Mouse (Mus musculus): ENCODE data around the gene Tmem202. TPM values are rescaled to one million over a fixed set of nuclear protein-coding genes. Genes with fewer than 3 reads are reported as not detected.
A peak's percentile ranks its signal among the peaks of the same experiment; 100 is the strongest.

The Tmem202 gene
- total RNA-seq, 2 experiments from 2014 or later: 1.6 to 1.7 TPM

DNA sequence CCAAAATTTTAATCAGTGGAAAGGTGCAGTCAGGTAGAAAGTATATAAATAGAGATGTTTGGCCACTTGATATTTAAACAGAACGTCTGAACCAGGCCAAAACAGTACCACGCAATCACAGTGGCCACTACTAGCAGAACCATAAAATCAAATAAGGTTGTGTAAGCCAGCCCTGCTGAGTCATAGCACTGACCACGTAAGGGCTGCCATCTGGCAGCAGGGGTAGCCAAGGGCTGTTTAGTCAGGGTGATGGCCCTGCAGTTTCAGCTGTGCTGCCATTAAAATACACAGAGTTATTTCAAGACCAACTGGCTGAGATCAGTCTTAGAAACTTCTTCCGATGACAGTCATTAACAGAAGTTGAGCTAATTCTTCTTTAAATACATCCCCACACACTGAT lies 5.8 kb downstream of the Tmem202 start:
- no peak for DNase-seq (ENCODE audit: low spot score in 2 of 2)

DNA sequence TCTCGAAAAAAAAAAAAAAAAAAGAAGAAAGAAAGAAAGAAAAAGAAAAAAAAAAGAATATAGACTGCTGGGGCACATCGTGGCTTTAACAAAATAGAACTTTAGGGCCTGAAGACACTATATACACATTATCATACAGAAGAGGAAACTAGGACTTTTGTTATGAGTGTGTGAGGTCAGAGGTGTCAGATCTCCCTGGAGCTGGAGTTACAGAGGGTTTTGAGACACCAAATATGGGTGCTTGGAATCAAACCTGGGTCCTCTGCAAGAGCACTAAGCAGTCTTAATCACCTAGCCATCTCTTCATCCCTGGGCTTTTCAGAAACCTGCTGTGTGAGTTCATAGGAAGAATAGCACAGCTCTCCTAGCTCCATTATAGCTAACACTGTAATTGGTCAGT lies 6.2 kb downstream of the Tmem202 start:
- no peak for DNase-seq (ENCODE audit: low spot score in 2 of 2)

DNA sequence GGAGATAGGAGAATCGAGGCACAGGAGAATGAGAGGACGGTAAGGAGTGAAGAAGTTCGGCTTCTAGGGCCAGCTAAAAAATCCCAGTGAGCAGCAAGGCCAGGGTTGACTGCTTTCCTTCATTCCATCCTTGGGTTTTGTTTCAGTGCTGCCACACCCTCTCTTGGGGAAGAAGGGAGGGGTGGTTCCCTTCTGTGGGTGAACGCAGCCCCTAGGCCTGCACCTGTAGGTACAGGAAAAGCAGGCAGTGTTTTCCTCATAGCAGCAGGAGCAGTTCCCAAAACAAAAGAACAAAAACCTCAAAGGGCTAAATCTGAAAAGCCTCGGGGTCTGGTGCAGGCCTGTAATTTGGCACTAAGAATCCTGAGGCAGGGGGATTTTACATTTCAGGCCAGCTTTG lies 8.0 kb downstream of the Tmem202 start:
- no peak for DNase-seq (ENCODE audit: low spot score in 2 of 2)

DNA sequence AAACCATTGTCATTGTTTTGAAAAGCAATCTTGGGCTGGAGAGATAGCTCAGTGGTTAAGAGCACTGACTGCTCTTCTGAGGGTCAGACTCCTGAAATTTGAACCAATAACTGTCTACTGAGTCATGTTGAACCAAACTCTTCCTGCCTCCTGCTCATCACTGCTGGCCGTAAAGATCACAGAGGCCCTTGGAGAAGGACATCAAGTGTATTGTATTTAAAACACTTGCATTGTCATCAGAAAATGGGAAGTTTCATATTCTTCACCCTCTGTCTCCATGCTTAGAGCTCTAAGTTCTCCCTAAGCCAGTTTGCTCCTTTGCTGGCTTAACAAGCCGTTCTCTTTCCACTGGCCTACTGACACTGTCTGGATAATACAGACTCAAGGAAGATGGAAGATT lies 11.4 kb downstream of the Tmem202 start:
- DNase-seq (ENCODE audit: low spot score in 2 of 2): no peak

DNA sequence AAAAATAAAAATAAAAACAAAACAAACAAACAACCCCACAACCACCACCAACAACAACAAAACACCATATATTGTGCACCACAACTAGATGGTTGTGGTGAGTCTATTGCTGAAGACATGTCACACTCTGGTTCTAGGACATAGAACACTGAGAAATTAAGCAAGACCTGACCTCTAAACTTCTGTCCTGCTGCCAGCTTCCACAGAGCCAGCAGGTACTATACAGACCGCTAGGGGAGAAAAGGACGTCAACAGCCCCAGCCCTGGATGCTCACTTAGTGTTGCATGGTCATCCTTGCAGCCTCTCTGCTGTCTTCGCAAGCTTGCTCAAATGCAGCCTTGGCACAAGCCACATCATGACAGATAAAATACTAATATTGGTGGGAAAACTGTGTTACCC lies 12.1 kb downstream of the Tmem202 start:
- DNase-seq (ENCODE audit: low spot score in 2 of 2): no peak

DNA sequence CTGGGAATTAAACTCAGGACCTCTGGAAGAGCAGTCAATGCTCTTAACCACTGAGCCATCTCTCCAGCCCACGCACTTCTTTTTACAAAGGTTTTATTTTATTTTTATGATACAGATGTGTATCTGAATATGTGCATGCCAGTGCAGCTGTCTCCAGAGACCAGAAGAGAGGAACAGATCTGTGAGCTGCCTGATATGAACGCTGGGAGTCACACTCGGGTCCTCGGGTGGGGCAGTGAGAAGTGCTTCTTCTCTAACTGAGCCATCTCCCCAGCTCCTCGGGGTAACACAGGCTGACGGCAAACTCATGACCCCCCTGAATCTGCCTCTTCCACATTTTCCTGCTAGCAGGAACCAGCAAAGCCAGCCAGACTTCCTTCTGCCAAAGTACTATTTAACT lies 12.9 kb downstream of the Tmem202 start:
- DNase-seq (ENCODE audit: low spot score in 2 of 2): no peak

DNA sequence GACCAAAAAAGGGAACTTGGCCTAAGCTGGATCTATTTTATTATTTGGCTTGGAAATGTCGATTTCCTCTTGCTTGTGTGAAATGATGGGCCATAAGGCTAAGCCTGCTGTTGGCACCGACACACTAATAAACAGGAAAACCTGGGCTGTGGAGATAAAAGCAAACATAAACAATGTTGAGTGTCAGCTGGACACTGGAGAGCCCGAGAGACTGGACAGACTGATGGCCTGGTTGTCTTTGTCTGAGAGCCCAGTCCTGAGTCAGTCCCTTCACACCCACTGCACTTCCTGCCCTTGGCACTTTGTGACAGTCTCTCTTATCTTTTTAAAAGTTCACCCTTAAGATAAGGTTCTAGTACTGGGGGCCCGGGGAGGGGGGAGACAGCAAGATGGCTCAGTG lies 16.7 kb downstream of the Tmem202 start:
- no peak for DNase-seq (ENCODE audit: low spot score in 2 of 2)

DNA sequence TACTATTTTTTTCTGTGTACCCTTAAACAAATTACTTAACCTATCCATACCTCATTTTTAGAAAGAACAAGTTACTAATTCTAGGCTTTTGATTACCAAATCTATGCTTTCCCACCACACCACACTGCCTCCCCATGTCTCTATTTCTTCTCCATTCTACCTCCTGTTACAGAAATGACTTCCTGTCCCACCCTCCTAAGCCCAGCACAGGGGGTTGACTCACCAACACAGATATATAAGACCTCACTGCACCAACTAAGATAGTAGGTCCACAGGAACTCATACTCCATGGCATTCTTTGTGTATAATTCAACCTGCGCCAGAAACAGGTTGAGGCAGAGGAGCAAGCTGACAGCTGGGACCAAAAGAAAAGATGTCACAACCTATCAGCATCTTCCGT lies 20.3 kb downstream of the Tmem202 start:
- DNase-seq (ENCODE audit: low spot score in 2 of 2): no peak

DNA sequence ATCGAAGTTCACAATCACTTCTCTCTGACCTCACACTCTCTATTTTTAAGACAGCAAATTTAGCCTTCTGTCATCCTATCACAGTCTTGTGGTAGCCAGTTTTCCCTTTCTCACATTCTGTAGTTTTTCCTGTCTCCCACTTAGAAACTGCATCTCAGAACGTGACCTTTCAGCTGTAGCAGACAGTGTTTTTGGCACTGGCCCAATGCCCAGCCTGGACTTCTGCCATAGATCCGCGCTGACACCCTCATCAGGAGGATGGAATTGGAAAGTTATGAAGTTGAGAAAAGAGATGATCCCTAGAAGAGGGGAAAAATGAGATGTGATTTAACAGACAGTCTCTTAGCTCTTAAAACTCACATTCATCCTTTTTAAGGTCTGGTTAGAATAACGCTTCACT lies 20.7 kb downstream of the Tmem202 start:
- peak in 1 of 2 experiments; percentile 21 for DNase-seq (ENCODE audit: low spot score in 2 of 2)

DNA sequence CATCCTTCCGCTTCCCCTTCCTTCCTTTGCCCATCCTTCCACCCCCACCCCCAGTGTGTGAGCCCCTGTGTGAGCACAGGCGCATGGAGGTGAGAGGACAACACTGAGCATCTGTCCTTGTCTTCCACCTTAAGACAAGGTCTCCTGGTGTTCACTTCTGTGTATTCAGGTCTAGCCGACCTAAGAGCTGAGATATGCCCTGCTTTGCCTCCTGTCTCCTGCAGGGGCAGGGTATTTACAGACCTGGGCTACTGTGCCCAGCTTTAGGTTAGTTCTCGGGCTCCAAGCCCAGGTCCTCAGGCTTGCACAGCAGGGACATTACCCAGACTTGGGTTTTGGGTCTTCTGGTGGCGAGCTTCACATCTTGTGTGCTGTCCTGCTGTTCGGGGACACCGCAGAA lies 22.5 kb downstream of the Tmem202 start:
- DNase-seq (ENCODE audit: low spot score in 2 of 2): no peak

DNA sequence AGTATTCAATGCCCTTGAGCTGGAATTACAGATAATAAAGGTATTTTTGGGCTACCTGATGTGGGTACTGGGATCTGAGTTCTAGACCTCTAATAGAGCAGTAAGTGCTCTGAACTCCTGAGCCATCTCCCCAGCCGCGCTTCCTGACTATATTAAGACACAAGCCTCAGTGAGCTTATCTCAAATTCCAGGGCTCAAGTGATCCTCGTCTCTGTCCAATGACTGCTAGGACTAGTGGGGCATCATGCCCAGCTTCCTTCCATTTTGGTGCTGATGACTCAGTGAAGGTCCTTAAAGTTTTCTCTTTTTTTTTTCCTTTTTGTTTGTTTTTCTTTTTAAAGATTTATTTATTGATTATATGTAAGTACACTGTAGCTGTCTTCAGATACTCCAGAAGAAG lies 24.6 kb downstream of the Tmem202 start:
- DNase-seq (ENCODE audit: low spot score in 2 of 2): no peak

DNA sequence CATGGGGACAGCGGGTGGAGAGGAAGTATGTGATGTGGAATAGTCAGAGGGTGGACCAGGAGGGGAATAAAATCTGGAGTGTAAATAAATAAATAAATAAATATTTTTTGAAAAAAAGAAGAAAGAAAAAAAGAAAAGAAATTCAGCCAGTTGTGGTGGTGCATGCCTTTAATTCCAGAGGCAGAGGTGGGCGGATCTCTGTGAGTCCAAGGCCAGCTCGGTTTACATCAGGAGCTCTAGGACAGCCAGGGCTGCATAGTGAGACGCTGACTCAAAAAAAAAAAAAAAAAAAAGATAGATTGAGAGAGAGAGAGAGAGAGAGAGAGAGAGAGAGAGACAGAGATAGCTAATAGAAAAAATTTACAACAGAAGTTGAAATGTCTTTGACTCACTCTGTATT lies 27.3 kb downstream of the Tmem202 start:
- DNase-seq (ENCODE audit: low spot score in 2 of 2): no peak

DNA sequence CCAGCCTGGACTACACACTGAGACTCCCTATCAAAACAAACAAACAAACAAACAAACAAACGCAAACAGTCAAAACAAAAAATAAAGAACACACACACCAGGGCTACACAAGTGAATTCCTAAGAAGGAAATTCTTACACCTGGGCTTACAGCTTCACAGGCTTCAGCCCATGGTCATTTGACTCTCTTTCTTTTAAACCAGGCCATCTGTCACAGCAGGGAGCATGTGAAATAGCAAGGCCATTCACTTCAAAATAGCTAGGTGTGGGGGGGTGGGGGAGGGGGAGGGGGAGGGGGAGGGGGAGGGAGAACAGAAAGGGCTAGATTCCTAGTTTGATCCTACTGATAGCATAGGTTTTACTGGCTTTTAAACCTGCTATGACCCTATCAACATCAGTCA lies 31.5 kb downstream of the Tmem202 start:
- DNase-seq (ENCODE audit: low spot score in 2 of 2): no peak

DNA sequence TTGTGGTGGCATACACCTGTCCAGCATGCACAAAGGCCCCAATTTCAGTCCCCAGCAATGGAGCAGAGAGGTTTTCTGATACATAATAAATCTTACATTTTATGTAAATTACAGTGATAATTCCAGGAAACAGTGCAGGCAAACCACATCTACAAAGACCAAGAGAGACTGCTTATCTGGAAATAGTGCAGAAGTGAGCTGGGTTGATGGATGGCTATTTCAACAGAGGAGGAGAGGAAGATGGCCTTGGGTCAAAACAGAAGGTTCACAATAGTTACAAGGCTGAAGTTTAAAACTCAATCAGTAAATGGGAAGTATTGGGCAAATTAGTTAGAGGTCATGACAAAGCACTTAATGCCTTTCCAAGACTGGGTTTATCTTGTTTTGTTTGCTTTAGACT lies 52.3 kb downstream of the Tmem202 start:
- no peak for DNase-seq (ENCODE audit: low spot score in 2 of 2)

DNA sequence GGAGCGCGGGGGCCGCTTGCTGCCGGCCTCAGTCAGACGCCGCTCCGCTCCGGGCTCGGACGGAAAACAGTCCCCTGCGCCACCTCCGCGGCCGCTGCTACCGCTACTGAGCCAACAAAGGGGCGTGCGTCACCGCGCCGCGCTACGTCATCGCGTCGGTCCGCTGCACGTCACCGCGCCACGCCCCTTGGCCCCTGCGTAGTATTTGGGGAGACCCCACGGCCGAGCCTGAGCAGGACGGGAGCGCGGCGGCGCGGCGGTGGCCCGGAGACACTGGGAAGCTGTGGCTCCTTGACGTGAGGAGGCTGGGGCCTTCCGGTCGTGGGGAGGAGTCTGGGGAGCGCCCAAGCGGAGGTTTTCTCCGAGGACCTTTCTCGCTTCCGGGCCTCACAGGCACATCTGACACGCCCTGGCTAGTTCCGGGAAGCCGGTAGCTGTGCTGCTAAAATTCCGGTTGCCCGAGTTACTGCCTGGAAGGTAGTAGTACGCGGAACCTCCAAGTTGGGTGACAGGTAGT lies 53.0 kb downstream of the Tmem202 start, which contains the start of gene Arih1:
Gene Arih1 (minus strand): TSS at position 70 of the 517 bp plus-strand sequence.
- peak; percentile 99 to 100 for DNase-seq (ENCODE audit: low spot score in 2 of 2)

DNA sequence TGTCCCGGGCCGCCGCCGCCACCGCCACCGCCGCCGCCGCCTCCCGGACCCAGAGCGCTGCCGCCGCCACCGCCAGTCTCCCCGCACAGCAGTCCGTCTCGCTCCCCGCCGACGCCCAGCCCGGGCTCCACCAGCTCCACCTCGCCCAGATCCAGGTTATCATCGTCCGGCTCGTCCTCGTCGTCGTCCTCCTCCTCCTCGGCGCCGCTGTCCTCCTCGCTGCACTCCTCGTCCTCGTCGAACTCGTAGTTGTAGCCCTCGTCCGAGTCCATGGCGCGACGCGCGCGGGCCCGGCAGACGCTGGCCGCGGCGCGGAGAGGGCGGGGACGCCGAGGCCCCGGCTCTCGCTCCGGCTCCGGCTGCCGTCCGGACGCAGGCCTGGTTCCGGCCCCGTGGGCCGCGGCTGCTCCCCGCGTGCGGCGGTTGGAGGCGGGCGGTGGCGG lies 53.5 kb downstream of the Tmem202 start:
- DNase-seq (ENCODE audit: low spot score in 2 of 2): no peak

DNA sequence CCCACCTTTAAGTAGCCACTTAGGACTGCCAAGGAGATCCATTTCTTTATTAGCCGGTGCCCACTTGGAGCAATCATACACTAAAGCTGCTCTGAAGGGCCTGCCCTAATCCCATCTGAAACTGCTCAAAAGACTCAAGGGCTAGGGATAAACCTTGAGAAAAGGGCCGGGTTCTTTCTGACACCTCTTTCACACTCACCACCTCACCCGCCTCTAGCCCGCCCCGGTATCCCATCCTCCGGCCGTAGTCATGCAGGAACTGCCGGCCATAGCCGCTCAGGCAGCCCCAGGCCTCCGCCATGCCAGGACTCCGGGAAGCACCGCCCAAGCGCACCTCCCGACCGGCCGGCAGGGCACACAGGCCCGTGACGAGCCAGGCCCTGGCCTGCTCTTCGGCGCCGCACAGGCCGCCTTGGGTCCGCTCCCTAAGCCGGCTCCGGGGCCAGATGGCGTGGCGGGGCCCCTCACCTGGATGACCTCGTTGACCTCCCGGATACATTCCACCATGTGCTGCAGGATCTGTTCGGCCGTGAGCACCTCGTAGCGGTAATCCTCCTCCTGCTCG lies 54.1 kb downstream of the Tmem202 start:
- DNase-seq (ENCODE audit: low spot score in 2 of 2): peak; percentile 55 to 68

DNA sequence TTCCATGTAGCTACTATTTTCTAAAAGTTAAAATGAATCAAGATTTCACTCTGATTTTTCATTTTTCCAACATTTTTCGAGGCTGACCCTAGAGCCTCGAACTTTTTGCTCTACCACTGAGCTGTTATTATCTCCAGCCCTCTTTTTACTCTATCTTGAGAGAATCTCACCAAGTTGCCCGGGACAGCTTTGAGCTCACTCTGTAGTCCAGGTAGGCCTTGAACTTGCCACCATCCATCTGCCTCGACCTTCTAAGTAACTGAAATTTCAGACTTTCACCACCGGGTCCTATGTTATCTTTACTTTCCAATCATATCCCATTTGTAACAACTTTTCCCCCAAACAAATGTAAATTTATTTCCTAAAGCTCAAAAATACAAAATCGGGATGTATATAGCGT lies 54.9 kb downstream of the Tmem202 start:
- no peak for DNase-seq (ENCODE audit: low spot score in 2 of 2)

DNA sequence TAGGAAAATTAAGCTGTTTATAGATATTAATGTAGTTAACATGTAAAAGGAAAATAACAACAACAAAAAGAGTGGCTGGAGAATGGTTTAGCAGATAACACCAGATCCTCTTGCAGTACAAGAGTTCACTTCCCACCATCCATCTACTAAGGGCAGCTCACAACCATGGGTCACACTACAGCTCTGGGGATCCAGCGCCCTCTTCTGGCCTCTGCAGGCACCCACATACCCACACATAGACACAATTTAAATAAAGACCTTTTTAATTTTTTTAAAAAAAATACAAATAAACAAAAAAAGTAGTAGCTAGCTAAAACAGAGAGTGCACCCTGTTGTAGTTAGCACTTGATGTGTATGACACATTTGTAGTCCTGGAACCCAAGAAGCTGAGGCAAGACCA lies 57.2 kb downstream of the Tmem202 start:
- peak; percentile 8 to 22 for DNase-seq (ENCODE audit: low spot score in 2 of 2)

DNA sequence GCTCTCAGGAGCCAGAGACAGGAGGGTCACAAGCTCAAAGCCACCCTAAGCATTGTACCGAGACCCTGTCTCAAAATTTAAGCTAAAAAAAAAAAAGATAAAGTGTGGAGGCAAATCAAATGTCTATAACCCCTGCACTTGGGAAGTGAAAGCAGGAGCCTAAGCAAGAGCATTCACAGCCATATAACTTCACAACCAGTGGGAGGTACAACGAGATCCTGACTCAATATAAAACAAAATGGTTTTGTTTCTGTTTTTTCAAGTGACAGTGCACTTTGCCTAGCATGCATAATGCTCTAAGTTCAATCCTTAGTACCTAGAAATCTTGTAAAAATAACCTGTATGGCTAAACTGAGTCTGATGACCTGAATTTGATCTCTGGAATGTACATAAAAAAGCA lies 63.0 kb downstream of the Tmem202 start:
- DNase-seq (ENCODE audit: low spot score in 2 of 2): no peak

DNA sequence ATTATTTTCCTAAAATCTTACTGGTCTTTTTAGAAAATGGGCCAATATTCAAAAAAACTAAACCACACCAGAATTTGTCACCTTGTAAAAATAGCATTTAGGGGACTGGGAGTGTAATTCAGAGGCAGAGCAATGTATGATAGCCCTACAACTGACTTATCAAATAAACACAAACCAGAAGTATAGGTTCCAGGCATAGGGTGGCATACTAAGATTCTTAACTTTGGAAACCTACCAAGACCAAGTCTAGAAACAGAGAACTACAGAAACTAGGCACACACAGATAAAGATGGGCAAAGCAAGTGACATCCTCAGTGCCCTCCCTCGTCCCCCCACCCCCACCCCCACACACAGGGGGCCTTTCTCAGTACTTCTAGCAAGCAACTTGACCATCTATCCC lies 64.8 kb downstream of the Tmem202 start:
- DNase-seq (ENCODE audit: low spot score in 2 of 2): no peak

DNA sequence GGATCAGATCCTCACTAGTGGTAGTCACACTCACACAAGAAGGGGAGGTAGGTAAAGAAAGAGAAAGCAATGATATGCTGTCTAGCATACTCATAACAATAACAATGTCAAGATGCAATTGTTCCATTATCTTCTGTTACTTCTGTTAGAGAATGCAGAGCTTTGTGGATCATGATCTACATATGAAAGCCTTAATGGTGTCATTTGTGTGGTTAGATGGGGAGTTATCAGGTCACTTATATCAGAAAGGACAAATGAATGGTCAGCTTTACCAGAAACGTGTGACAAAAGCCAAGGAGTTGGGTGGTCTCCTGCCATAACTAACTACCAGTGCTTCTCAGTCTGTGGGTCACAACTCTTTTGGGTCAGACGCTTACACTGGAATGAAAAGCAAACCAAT lies 66.5 kb downstream of the Tmem202 start:
- no peak for DNase-seq (ENCODE audit: low spot score in 2 of 2)

DNA sequence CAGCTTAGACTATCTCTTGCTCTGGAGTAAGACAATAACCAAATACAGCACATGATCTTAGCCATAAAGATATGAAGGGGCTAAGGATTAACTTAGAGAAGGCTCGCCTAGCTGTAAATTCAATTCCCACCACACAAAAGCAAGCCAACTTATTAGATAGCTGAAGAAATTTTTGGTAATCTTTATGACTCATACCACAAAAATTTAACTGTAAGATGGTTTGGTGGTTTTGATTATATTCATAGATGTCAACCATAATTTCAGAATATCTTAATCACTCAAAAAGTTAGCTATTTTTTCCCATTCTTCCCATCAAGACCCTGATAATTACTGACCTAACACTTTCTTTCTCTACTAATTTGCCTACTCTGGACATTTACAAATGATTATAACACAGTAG lies 70.2 kb downstream of the Tmem202 start:
- DNase-seq (ENCODE audit: low spot score in 2 of 2): no peak

All from layer of hippocampus, postnatal 10 days (tissue).